Mouse (Mus musculus) layer of hippocampus, postnatal 14 days (tissue): ENCODE results near the gene Bbs7. TPM values are rescaled to one million over a fixed set of nuclear protein-coding genes. Genes with fewer than 3 reads are reported as not detected.
"Not testable (repeated sequence)": the region's sequence is repeated elsewhere in the genome, so short reads cannot be mapped to it uniquely, and the experiment has no call there.

Experiments
- DNase-seq, 2 experiments: peaks; one replicate each; pipeline ENCODE4 v3.0.0; 2021 to 2022; ENCODE audit warnings: low spot score in 2 of 2, mixed read lengths in 1 of 2
- long read RNA-seq, 2 experiments: library from polyadenylated mRNA; stranded (forward); transcript quantifications; one replicate each; pipeline ENCODE4 v2.0.0; 2021
- total RNA-seq, 2 experiments: library from RNA; stranded (reverse); gene quantifications; 2 replicates each; pipeline ENCODE4 v1.2.3; 2021

Bbs7 gene
- total RNA-seq = 10 to 100 TPM; 15.4 to 16.1 TPM
- long read RNA-seq, experiment 1, transcript Bbs7-203 (19 exons, 2,687 nt) = major isoform, 13 of 16 reads
- long read RNA-seq, experiment 1, partial matches to known transcripts = 2 of 16 reads
- long read RNA-seq, experiment 1, other reads (novel, unspliced or antisense) = 1 of 16 reads
- long read RNA-seq, experiment 2, transcript Bbs7-203 (19 exons, 2,687 nt) = major isoform, 17 of 22 reads
- long read RNA-seq, experiment 2, partial matches to known transcripts = 3 of 22 reads
- long read RNA-seq, experiment 2, other reads (novel, unspliced or antisense) = 2 of 22 reads

GRCm38 (mm10) chr3:36613202-36613907, at the start of gene Bbs7:
Gene Bbs7, minus strand, starts transcription at chr3:36613477.
- peak; percentile 94 to 96 for DNase-seq

- not testable (repeated sequence) for DNase-seq
These were observed 31.9 kb upstream of the Bbs7 start for GRCm38 (mm10) chr3:36645245-36645559.

- no peak for DNase-seq
These were observed 31.4 kb upstream of the Bbs7 start for GRCm38 (mm10) chr3:36644554-36645244.

GRCm38 (mm10) chr3:36643354-36643753, 30.1 kb upstream of the Bbs7 start:
- DNase-seq = no peak

GRCm38 (mm10) chr3:36642736-36643135, 29.5 kb upstream of the Bbs7 start:
- DNase-seq = no peak

GRCm38 (mm10) chr3:36640787-36641186, 27.5 kb upstream of the Bbs7 start:
- DNase-seq = no peak

- peak; percentile 60 to 75 for DNase-seq
These were observed 22.2 kb upstream of the Bbs7 start for GRCm38 (mm10) chr3:36635449-36635848.

- DNase-seq = no peak
These were observed 13.5 kb upstream of the Bbs7 start for GRCm38 (mm10) chr3:36626803-36627202.

- no peak for DNase-seq
These were observed 4.9 kb upstream of the Bbs7 start for GRCm38 (mm10) chr3:36618181-36618580.

- peak in 1 of 2 experiments; percentile 3 for DNase-seq
These were observed 605 bp upstream of the Bbs7 start for GRCm38 (mm10) chr3:36613908-36614255.

GRCm38 (mm10) chr3:36612687-36613086, 590 bp downstream of the Bbs7 start:
- DNase-seq = peak in 1 of 2 experiments; percentile 10

- no peak for DNase-seq
These were observed 7.1 kb downstream of the Bbs7 start for GRCm38 (mm10) chr3:36605894-36606783.

- DNase-seq = not testable (repeated sequence)
These were observed 13.5 kb downstream of the Bbs7 start for GRCm38 (mm10) chr3:36599773-36600172.

- DNase-seq = no peak
These were observed 14.5 kb downstream of the Bbs7 start for GRCm38 (mm10) chr3:36598811-36599210.

- peak; percentile 96 to 98 for DNase-seq
These were observed 41.4 kb downstream of the Bbs7 start, which contains the start of gene Ccna2 for GRCm38 (mm10) chr3:36571827-36572378. Gene Ccna2, minus strand, starts transcription at chr3:36572150.

GRCm38 (mm10) chr3:36571361-36571826, 41.9 kb downstream of the Bbs7 start:
- no peak for DNase-seq

- no peak for DNase-seq
These were observed 43.4 kb downstream of the Bbs7 start for GRCm38 (mm10) chr3:36569836-36570235.

GRCm38 (mm10) chr3:36563666-36564065, 49.6 kb downstream of the Bbs7 start:
- no peak for DNase-seq

GRCm38 (mm10) chr3:36559606-36560005, 53.7 kb downstream of the Bbs7 start:
- no peak for DNase-seq

GRCm38 (mm10) chr3:36557601-36558000, 55.7 kb downstream of the Bbs7 start:
- DNase-seq = no peak
